Mouse (Mus musculus) C2C12 (cell line): Measurements from ENCODE around the gene Fdx1.

Source experiments
- CTCF ChIP-seq: IDR thresholded peaks from one replicate; pipeline ENCODE4 v1.5.1; 2011; ENCODE audit not compliant: control insufficient read depth, insufficient read depth, insufficient read length
- MAX ChIP-seq: IDR thresholded peaks from one replicate; pipeline ENCODE4 v1.6.1; 2011; ENCODE audit warnings: mild to moderate bottlenecking, control low read depth
- USF1 ChIP-seq: IDR thresholded peaks from one replicate; pipeline ENCODE4 v1.6.1; 2011; ENCODE audit warnings: low read depth, mild to moderate bottlenecking, control low read depth, moderate library complexity

- TF ChIP-seq CTCF (no peak), USF1 (no peak), MAX (no peak)
Measured at GRCm38 (mm10) chr9:51950225-51950624, 13.1 kb downstream of the Fdx1 start.
